Mouse (Mus musculus) brain, embryonic 14.5 days (tissue): Measurements from ENCODE around the gene Wwox.

Source experiments
- CTCF ChIP-seq: fragments of 200-500 bp; IDR thresholded peaks from 2 replicates; pipeline ENCODE4 v1.5.1; 2012; ENCODE audit warnings: inconsistent platforms, mild to moderate bottlenecking, moderate library complexity, borderline replicate concordance; ENCODE audit not compliant: insufficient read depth, insufficient read length; ENCODE audit errors: extremely low read depth
- POLR2A ChIP-seq: fragments of 200-500 bp; IDR thresholded peaks from 2 replicates; pipeline ENCODE4 v1.6.1; 2012; ENCODE audit warnings: mild to moderate bottlenecking, inconsistent platforms, borderline replicate concordance; ENCODE audit not compliant: poor library complexity, insufficient read depth, insufficient read length, severe bottlenecking; ENCODE audit errors: extremely low read depth

DNA sequence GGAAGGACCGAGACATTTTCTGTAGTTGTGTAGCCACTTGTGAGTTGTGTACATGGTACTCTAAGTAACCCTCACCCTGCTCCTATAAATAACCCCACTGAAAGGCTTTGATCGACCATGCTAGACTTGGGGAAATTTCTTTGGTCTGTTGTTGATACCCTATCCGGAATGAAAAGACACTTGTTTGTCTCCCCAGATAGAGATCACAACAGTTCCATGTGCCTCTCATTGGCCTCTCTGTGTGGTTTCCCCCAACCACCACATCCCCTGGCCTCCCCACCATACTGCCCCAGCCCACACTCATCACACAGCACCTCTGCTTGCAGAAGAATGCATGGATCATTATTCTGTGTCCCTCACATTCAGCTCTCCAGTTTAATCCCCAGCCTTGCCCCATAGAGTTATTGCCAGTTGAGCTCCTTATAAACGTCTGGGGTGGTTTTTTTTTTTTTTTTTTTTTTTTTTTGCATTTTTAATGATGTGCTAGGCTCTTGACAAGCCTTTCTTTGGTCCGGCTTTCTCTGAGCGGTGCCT, 746.0 kb downstream of the Wwox start:
- no peak for TF ChIP-seq POLR2A
- no peak for TF ChIP-seq CTCF
